Mouse (Mus musculus): ENCODE data around the gene Stk32b. TPM values are rescaled to one million over a fixed set of nuclear protein-coding genes. Genes with fewer than 3 reads are reported as not detected.

Stk32b gene
- total RNA-seq, 1 experiment: 0.13 TPM

DNA sequence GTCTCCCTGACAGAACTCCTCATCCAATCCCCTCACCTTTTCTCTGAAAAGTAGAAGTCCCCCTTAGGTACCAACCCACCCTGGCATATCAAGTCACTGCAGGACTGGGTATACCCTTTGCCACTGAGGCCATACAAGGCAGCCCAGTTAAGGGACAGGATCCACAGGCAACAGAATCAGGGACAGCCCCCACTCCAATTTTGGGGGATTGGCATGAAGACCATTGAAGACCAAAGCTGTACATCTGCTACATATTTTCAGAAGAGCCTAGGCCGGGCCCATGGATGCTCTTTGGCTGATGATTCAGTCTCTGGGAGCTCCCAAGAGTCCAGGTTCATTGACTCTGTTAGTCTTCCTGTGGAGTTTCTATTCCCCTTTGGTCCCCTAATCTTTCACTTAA is 117.4 kb downstream of the Stk32b start:
- TF ChIP-seq ZNF384 (IDR thresholded peaks at IDR 0.05; ENCODE audit: low read depth, low read length): no peak
- no peak for TF ChIP-seq HCFC1 (IDR thresholded peaks at IDR 0.05; ENCODE audit: borderline replicate concordance, insufficient read depth, low read length)
- TF ChIP-seq MAFK (IDR thresholded peaks at IDR 0.05; ENCODE audit: insufficient read depth, low read depth, low read length): no peak
- no peak for TF ChIP-seq ZC3H11A (IDR thresholded peaks at IDR 0.05; ENCODE audit: borderline replicate concordance, low read depth, low read length)
- no peak for TF ChIP-seq CHD2 (IDR thresholded peaks at IDR 0.05; ENCODE audit: low read depth, low read length)
- no peak overlapping the region for H3K4me3 ChIP-seq (ENCODE audit: insufficient read depth in 1 of 2, low read depth in 1 of 2, low read length in 2 of 2, poor library complexity in 1 of 2, severe bottlenecking in 1 of 2)
- H3K9ac ChIP-seq (ENCODE audit: insufficient read depth, low read depth, low read length, poor library complexity, severe bottlenecking): no peak overlapping the region
- H3K36me3 ChIP-seq (ENCODE audit: control insufficient read depth, insufficient read depth, low read length, poor library complexity, severe bottlenecking): no peaks in the 10 kb centered on the region
- no peak overlapping the region for H3K27ac ChIP-seq (ENCODE audit: insufficient read depth, low read depth, low read length, poor library complexity, severe bottlenecking)
- no peaks in the 10 kb centered on the region for H3K9me3 ChIP-seq (ENCODE audit: control insufficient read depth, insufficient read depth, low read depth, low read length)
- no peaks in the 10 kb centered on the region for H3K4me1 ChIP-seq (ENCODE audit: control insufficient read depth in 2 of 2, insufficient read depth in 2 of 2, low read length in 2 of 2, poor library complexity in 1 of 2)
- in situ Hi-C loops (cut with MboI; ENCODE audit: low sequenced_read_pairs in 2 of 2, unreplicated experiment in 2 of 2): no loop called here
- no peak for DNase-seq (ENCODE audit: low read depth, low spot score)

DNA sequence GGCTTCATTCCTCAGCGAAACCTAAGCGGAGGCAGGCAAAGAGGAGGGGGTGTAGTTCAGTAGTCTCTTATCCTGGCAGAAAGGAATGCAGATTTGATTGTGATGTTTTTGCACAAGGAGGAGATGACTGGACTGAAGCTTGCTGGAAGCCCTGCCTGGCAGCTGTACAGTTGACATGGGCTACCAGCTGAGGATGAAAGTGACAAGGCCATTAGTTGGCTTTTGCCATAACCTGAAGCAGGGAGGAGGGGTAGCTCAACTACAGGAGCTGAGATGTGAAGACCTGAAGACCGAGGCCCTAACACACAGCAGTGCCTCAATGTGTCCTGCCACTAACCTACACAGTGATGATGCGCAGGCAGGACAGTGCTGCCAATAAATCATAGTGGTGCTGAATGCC is 118.7 kb downstream of the Stk32b start:
- no peak overlapping the region for H3K9ac ChIP-seq (ENCODE audit: insufficient read depth, low read depth, low read length, poor library complexity, severe bottlenecking)
- no peak for DNase-seq (ENCODE audit: low read depth, low spot score)
- no peaks in the 10 kb centered on the region for H3K9me3 ChIP-seq (ENCODE audit: control insufficient read depth, insufficient read depth, low read depth, low read length)
- no peaks in the 10 kb centered on the region for H3K36me3 ChIP-seq (ENCODE audit: control insufficient read depth, insufficient read depth, low read length, poor library complexity, severe bottlenecking)
- no peaks in the 10 kb centered on the region for H3K4me1 ChIP-seq (ENCODE audit: control insufficient read depth in 2 of 2, insufficient read depth in 2 of 2, low read length in 2 of 2, poor library complexity in 1 of 2)
- H3K27ac ChIP-seq (ENCODE audit: insufficient read depth, low read depth, low read length, poor library complexity, severe bottlenecking): no peak overlapping the region
- in situ Hi-C loops (cut with MboI; ENCODE audit: low sequenced_read_pairs in 2 of 2, unreplicated experiment in 2 of 2): no loop called here
- H3K4me3 ChIP-seq (ENCODE audit: insufficient read depth in 1 of 2, low read depth in 1 of 2, low read length in 2 of 2, poor library complexity in 1 of 2, severe bottlenecking in 1 of 2): no peak overlapping the region
- TF ChIP-seq MAFK (IDR thresholded peaks at IDR 0.05; ENCODE audit: insufficient read depth, low read depth, low read length): no peak
- no peak for TF ChIP-seq CHD2 (IDR thresholded peaks at IDR 0.05; ENCODE audit: low read depth, low read length)
- TF ChIP-seq ZNF384 (IDR thresholded peaks at IDR 0.05; ENCODE audit: low read depth, low read length): no peak
- no peak for TF ChIP-seq ZC3H11A (IDR thresholded peaks at IDR 0.05; ENCODE audit: borderline replicate concordance, low read depth, low read length)
- no peak for TF ChIP-seq HCFC1 (IDR thresholded peaks at IDR 0.05; ENCODE audit: borderline replicate concordance, insufficient read depth, low read length)

DNA sequence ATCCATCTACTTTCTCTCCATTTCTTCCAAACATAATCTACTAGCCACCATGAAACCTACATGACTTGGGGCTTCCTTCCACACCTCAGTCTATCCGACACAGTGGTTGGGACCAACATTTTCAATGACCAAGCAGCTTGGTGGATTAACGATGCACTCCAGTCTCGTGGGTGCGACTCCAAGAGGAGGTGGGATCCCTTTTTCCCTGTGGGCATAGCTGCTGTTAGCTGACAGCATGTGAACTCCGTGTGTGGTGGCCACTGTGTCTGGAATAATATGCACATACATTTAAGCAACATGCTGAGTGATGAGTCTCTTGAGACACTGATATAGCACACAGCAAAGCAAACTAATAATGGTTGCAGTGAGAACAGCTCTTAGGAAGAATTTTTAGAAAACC is 124.6 kb downstream of the Stk32b start:
- H3K36me3 ChIP-seq (ENCODE audit: control insufficient read depth, insufficient read depth, low read length, poor library complexity, severe bottlenecking): no peaks in the 10 kb centered on the region
- H3K27ac ChIP-seq (ENCODE audit: insufficient read depth, low read depth, low read length, poor library complexity, severe bottlenecking): no peak overlapping the region
- H3K4me3 ChIP-seq (ENCODE audit: insufficient read depth in 1 of 2, low read depth in 1 of 2, low read length in 2 of 2, poor library complexity in 1 of 2, severe bottlenecking in 1 of 2): no peak overlapping the region
- no peak overlapping the region for H3K9ac ChIP-seq (ENCODE audit: insufficient read depth, low read depth, low read length, poor library complexity, severe bottlenecking)
- DNase-seq (ENCODE audit: low read depth, low spot score): no peak
- in situ Hi-C loops (cut with MboI; ENCODE audit: low sequenced_read_pairs in 2 of 2, unreplicated experiment in 2 of 2): no loop called here
- H3K9me3 ChIP-seq (ENCODE audit: control insufficient read depth, insufficient read depth, low read depth, low read length): no peaks in the 10 kb centered on the region
- H3K4me1 ChIP-seq (ENCODE audit: control insufficient read depth in 2 of 2, insufficient read depth in 2 of 2, low read length in 2 of 2, poor library complexity in 1 of 2): no peaks in the 10 kb centered on the region
- TF ChIP-seq ZC3H11A (IDR thresholded peaks at IDR 0.05; ENCODE audit: borderline replicate concordance, low read depth, low read length) (no peak), MAFK (IDR thresholded peaks at IDR 0.05; ENCODE audit: insufficient read depth, low read depth, low read length) (no peak), ZNF384 (IDR thresholded peaks at IDR 0.05; ENCODE audit: low read depth, low read length) (no peak), CHD2 (IDR thresholded peaks at IDR 0.05; ENCODE audit: low read depth, low read length) (no peak), HCFC1 (IDR thresholded peaks at IDR 0.05; ENCODE audit: borderline replicate concordance, insufficient read depth, low read length) (no peak)

DNA sequence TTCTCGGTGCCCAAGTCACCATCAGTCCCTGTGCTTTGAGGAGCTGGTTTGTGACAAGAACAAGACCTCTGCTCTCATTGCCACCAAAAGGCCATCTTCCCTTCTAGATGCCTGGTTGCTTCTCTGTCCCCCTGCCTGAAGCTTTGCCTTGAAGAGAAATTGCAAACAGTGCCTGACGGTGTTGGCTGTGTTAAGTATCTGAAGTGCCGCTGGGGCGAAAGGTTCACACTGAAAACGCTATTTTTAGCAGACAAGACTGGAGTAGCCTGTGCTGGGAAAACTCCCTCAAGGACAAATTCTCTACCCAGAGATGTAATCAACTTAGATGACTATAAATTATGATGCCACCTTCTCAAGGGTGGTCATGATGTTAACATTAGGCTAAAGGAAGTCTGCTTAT is 129.1 kb downstream of the Stk32b start:
- no peaks in the 10 kb centered on the region for H3K9me3 ChIP-seq (ENCODE audit: control insufficient read depth, insufficient read depth, low read depth, low read length)
- TF ChIP-seq MAFK (IDR thresholded peaks at IDR 0.05; ENCODE audit: insufficient read depth, low read depth, low read length) (no peak), ZNF384 (IDR thresholded peaks at IDR 0.05; ENCODE audit: low read depth, low read length) (no peak), ZC3H11A (IDR thresholded peaks at IDR 0.05; ENCODE audit: borderline replicate concordance, low read depth, low read length) (no peak), CHD2 (IDR thresholded peaks at IDR 0.05; ENCODE audit: low read depth, low read length) (no peak), HCFC1 (IDR thresholded peaks at IDR 0.05; ENCODE audit: borderline replicate concordance, insufficient read depth, low read length) (no peak)
- H3K27ac ChIP-seq (ENCODE audit: insufficient read depth, low read depth, low read length, poor library complexity, severe bottlenecking): no peak overlapping the region
- no peak overlapping the region for H3K9ac ChIP-seq (ENCODE audit: insufficient read depth, low read depth, low read length, poor library complexity, severe bottlenecking)
- no peak for DNase-seq (ENCODE audit: low read depth, low spot score)
- in situ Hi-C loops (cut with MboI; ENCODE audit: low sequenced_read_pairs in 2 of 2, unreplicated experiment in 2 of 2): no loop called here
- H3K4me1 ChIP-seq (ENCODE audit: control insufficient read depth in 2 of 2, insufficient read depth in 2 of 2, low read length in 2 of 2, poor library complexity in 1 of 2): no peaks in the 10 kb centered on the region
- no peak overlapping the region for H3K4me3 ChIP-seq (ENCODE audit: insufficient read depth in 1 of 2, low read depth in 1 of 2, low read length in 2 of 2, poor library complexity in 1 of 2, severe bottlenecking in 1 of 2)
- no peaks in the 10 kb centered on the region for H3K36me3 ChIP-seq (ENCODE audit: control insufficient read depth, insufficient read depth, low read length, poor library complexity, severe bottlenecking)

DNA sequence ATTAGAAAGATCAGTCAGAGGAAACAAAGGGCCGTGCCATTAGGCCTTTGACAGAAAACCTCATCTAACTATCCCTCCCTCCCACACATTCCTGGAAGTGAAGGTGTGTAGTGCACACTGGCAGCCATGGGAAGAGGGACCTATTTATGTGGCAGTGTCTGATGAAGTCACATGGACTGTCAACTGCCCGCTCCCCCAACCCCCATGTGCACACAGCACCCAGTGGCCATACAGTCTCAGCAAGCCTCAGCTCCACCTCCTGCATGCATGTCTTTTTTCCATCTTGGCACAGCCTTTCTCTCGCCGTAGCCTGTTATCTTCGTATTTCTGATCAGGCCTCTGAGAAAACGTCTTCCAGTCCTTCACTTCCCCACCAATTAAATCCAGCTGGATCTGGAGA is 130.9 kb downstream of the Stk32b start:
- TF ChIP-seq ZNF384 (IDR thresholded peaks at IDR 0.05; ENCODE audit: low read depth, low read length): no peak
- no peak for TF ChIP-seq MAFK (IDR thresholded peaks at IDR 0.05; ENCODE audit: insufficient read depth, low read depth, low read length)
- no peak for TF ChIP-seq HCFC1 (IDR thresholded peaks at IDR 0.05; ENCODE audit: borderline replicate concordance, insufficient read depth, low read length)
- no peak for TF ChIP-seq ZC3H11A (IDR thresholded peaks at IDR 0.05; ENCODE audit: borderline replicate concordance, low read depth, low read length)
- TF ChIP-seq CHD2 (IDR thresholded peaks at IDR 0.05; ENCODE audit: low read depth, low read length): no peak
- in situ Hi-C loops (cut with MboI; ENCODE audit: low sequenced_read_pairs in 2 of 2, unreplicated experiment in 2 of 2): no loop called here

More for the DNA sequence above, 130.9 kb downstream of the Stk32b start:
- no peaks in the 10 kb centered on the region for H3K9me3 ChIP-seq (ENCODE audit: control insufficient read depth, insufficient read depth, low read depth, low read length)
- H3K36me3 ChIP-seq (ENCODE audit: control insufficient read depth, insufficient read depth, low read length, poor library complexity, severe bottlenecking): no peaks in the 10 kb centered on the region
- no peaks in the 10 kb centered on the region for H3K4me1 ChIP-seq (ENCODE audit: control insufficient read depth in 2 of 2, insufficient read depth in 2 of 2, low read length in 2 of 2, poor library complexity in 1 of 2)
- DNase-seq (ENCODE audit: low read depth, low spot score): no peak
- no peak overlapping the region for H3K4me3 ChIP-seq (ENCODE audit: insufficient read depth in 1 of 2, low read depth in 1 of 2, low read length in 2 of 2, poor library complexity in 1 of 2, severe bottlenecking in 1 of 2)
- no peak overlapping the region for H3K9ac ChIP-seq (ENCODE audit: insufficient read depth, low read depth, low read length, poor library complexity, severe bottlenecking)
- no peak overlapping the region for H3K27ac ChIP-seq (ENCODE audit: insufficient read depth, low read depth, low read length, poor library complexity, severe bottlenecking)

All from ES-E14 (cell line).